Mouse (Mus musculus) v-Abl transformed pro-B cells (cell line): ENCODE results near the gene Myl6b.

ENCODE experiments used
- in situ Hi-C, 2 experiments: fragments of 400-800 bp; cut with MboI; formaldehyde crosslinking; loops; one replicate each; pipeline ENCODE4 v1.15.1; 2025; ENCODE audit not compliant: unreplicated experiment in 2 of 2

Gene Myl6b

DNA sequence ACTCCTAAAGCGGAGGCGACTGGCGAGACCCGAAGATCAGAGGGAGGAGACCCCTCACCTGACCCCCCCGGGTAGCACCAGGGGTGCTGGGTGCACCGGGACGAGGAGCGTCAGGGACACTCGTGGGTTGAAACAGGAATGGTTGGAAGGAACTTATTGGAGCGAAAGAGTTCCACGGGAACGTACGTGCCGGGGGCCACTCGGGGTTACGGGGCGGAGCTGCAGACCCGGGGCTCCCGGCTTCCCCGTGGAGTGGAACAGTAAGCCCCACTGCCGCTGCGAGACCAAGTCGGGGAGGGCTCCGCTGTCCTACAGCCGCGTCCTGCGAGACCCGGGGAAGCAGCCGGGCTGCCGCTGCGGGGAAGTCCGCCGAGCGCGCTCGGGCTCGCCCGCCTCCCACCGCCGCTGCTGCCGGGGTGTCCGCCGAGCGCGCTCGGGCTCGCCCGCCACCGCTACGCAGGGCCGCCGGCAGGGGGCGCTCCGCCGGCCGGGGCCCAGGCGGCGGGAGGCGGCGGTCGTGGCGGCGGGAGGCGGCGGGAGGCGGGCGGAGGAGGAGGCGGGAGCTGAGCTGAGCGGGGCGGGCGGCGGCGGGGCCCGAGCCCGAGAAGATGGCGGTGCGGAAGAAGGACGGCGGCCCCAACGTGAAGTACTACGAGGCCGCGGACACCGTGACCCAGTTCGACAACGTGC is 39.6 kb downstream of the Myl6b start, which contains the start of gene Smarcc2:
Gene Smarcc2, plus strand, starts transcription at position 530 of the 690 bp plus-strand sequence.
- in situ Hi-C loops: loop anchor here (5.0 to 25.0 kb wide), 3 partner anchors 92 to 347 kb away; partner anchors contain the start of genes Coq10a (in 1 of the 2) and Spryd4 (in 1 of the 2)

DNA sequence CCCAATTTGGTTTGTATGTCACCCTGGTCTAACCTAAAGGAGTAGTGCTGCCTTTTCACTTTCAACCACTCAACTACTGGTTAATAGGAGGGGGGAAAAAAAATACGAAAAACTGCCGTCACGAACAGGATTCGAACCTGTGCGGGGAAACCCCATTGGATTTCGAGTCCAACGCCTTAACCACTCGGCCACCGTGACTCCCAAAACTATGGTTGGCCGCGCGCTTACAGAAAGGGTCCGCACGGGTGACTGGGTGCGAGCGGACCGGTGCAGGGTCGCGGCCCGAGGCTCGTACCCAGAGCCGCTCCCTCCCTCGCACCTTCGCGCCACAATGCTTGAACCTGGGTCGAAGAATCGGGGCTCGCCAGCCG is 40.2 kb downstream of the Myl6b start:
- in situ Hi-C loops: loop anchor here (5.0 to 25.0 kb wide), 3 partner anchors 91 to 346 kb away; partner anchors contain the start of genes Coq10a (in 1 of the 2) and Spryd4 (in 1 of the 2)

DNA sequence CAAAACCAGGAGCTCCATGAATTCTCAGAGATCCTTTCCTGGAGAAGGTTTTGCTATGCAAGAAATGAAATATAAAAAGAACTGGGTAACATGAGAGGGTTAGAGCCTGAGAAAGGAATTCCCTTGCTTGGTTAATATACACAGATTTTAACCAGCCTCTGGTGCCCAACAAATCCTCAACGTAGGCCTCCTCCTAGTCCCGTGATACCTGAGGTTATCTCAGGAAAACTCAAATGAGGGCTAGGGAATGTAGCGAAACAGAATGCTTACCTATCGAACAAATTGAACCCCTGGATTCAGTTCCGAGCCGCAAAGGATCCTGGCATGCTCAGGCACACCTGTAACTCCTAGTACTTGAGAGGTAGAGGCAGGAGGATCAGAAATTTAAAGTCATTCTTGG is 40.8 kb downstream of the Myl6b start:
- in situ Hi-C loops: loop anchor here (5.0 to 25.0 kb wide), 3 partner anchors 90 to 345 kb away; partner anchors contain the start of genes Coq10a (in 1 of the 2) and Spryd4 (in 1 of the 2)

DNA sequence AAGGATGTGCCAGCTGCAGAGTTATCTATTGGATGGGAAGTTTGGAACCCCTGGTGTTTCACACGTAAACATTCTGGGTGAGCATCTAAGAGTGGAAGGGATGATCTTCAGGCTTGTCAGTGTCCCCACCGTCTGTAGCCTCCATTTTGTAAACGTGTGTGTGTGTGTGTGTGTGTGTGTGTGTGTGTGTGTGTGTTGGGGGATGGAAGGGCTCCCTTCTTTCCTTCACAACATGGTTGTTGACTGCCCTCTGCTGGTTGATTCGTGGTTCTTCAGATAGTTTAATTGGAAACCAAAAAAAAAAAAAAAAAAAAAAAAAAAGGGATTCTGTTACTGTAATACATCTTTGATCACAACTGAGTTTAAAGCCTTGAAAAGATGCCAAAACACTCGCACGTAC is 43.2 kb downstream of the Myl6b start:
- in situ Hi-C loops: loop anchor here (5.0 to 25.0 kb wide), 3 partner anchors 88 to 343 kb away; partner anchors contain the start of genes Coq10a (in 1 of the 2) and Spryd4 (in 1 of the 2)

DNA sequence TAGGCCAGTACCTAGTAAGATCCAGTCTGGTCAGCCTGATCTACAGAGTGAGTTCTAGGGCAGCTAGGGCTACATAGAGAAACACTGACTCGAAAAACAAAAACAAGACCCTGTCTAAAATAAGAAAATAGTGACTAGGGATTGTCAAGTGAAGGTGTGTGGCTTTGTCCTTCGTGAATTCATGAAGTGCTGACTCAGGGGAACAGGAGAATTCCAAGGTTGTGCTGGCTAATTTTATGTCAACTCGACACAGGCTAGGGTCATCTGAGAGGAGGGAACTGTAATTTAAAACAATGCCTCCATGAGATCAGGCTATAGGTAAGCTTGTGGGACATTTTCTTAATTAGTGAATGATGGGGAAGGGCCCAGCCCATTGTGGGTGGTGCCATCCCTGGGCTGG is 44.0 kb downstream of the Myl6b start:
- in situ Hi-C loops: loop anchor here (5.0 to 25.0 kb wide), 3 partner anchors 117 to 342 kb away; partner anchors contain the start of genes Cs (in 2 of the 2) and Spryd4 (in 1 of the 2)

DNA sequence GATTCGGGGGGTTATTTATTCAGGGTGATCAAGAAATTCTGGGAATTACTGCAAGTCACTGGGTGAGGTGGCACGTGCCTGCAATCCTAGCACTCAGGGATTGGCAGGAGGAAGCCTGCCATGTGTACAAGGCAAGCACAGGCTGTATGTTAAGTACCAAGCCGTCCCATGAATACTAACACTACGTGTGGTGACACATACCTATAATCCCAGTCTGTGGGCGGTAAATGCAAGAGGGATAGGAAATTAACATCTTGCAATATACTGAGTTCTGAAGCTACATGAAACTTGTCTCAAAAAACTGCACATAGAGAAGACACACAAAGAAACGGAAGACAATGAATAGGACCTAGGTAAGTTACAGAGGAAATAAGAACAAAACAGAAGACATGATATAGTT is 47.5 kb downstream of the Myl6b start:
- in situ Hi-C loops: loop anchor here (5.0 to 25.0 kb wide), 3 partner anchors 114 to 339 kb away; partner anchors contain the start of genes Cs (in 2 of the 2) and Spryd4 (in 1 of the 2)

DNA sequence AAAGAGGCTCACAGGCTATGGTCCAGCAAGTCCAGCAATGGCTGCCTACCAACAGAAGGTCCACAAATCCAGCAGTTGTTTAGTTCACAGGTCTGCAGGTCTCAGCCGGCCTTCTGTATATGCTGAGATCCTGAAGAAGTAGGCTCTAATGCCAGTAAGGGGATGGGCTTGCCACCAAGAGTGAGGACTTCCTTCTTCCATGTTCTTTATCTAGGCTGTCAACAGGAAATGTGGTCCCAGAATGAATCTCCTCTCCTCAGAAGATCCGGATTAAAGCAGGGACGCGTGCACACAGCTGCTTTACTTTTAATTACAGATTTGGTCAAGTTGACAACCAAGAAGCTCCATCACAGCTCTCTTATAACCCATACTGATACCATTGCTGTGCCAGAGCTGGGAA is 53.1 kb downstream of the Myl6b start:
- in situ Hi-C loops: no loop called here

DNA sequence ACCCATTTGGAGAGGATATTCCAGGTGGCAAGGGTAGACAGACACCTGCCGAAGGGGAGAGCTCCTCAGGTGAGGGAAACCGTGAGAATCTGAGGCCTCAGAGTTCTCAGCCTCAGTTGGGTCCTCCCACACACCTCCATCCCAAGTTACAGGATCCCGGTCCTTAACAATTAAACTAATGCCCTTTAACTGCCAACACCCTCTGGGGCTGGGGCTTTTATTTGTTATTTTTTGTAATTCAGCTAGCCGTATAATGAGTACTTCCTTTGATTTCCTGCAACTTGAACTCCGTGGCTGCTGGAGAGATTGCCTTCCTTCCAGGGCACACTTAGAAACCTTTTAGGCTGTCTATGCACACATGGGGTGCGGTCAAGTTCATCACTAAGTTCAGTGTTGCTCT is 54.1 kb downstream of the Myl6b start:
- in situ Hi-C loops: loop anchor here (5.0 kb wide), 1 partner anchor 37 kb away; no protein-coding TSS in a partner anchor
